Mouse (Mus musculus) heart, embryonic 12.5 days (tissue): ENCODE measurements around the gene Srd5a2. TPM values are rescaled to one million over a fixed set of nuclear protein-coding genes. Genes with fewer than 3 reads are reported as not detected.

Experiments
- ATAC-seq: fragments of 200-750 bp; cut with Nextera tagmentation; 2 replicates; pipeline ENCODE4 v1.8.0; 2017; ENCODE audit warnings: moderate TSS enrichment, moderate library complexity; ENCODE audit not compliant: insufficient number of reproducible peaks, low FRiP score
- H3K27ac ChIP-seq: fragments of 300-500 bp; sonication (generic); 2 replicates; pipeline ENCODE4 v1.5.1; 2016; ENCODE audit warnings: mild to moderate bottlenecking, moderate library complexity; ENCODE audit not compliant: poor library complexity, severe bottlenecking
- H3K27me3 ChIP-seq: fragments of 300-500 bp; sonication (generic); replicated peaks from 2 replicates; pipeline ENCODE4 v1.6.1; 2016; ENCODE audit warnings: mild to moderate bottlenecking, moderate library complexity
- H3K36me3 ChIP-seq: fragments of 300-500 bp; sonication (generic); 2 replicates; pipeline ENCODE4 v1.6.1; 2016; ENCODE audit warnings: mild to moderate bottlenecking, moderate library complexity
- H3K4me1 ChIP-seq: fragments of 300-500 bp; sonication (generic); replicated peaks from 2 replicates; pipeline ENCODE4 v1.6.1; 2016; ENCODE audit warnings: mild to moderate bottlenecking
- H3K4me2 ChIP-seq: fragments of 300-500 bp; sonication (generic); 2 replicates; pipeline ENCODE4 v1.6.1; 2016; ENCODE audit warnings: mild to moderate bottlenecking, moderate library complexity
- H3K4me3 ChIP-seq: fragments of 300-500 bp; sonication (generic); 2 replicates; pipeline ENCODE4 v1.5.1; 2016; ENCODE audit warnings: mild to moderate bottlenecking
- H3K9ac ChIP-seq: fragments of 300-500 bp; sonication (generic); 2 replicates; pipeline ENCODE4 v1.6.1; 2016; ENCODE audit warnings: mild to moderate bottlenecking, moderate library complexity
- H3K9me3 ChIP-seq: fragments of 300-500 bp; sonication (generic); replicated peaks from 2 replicates; pipeline ENCODE4 v1.6.1; 2016; ENCODE audit warnings: mild to moderate bottlenecking, moderate library complexity
- WGBS: fragments of 180-500 bp; shearing (Covaris S2); methylation state at CpG from one replicate; pipeline ENCODE4 v1.1.7; 2016; 5-methylcytosine and 5-hydroxymethylcytosine counted together
- polyA plus RNA-seq: library from polyadenylated mRNA; unstranded; fragments of >200 nt; fragmentation: Nextera tagmentation; extraction: Ambion mirVana; gene quantifications from 2 replicates; pipeline ENCODE4 v1.2.1, GENCODE M21; 2016

Srd5a2 gene
- polyA plus RNA-seq, 1 experiment from 2014 or later, result not detected

DNA sequence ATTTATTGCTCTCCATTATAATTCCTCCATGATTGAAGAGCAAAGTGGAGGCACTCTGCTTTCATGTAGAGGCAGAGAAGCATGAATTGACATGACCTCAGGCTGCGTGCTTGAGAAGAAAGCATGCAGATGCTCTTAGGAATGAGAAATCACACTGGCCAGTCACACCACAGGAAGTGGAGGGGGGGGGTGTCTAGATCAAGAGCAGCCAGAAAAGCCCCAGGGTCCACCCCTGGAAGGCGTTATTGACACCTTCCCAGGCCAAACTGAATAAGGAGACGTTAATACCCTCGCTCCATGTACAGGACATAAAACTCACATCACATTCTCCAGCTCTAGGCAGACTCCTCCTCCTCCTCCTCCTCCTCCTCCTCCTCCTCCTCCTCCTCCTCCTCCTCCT is 63.2 kb downstream of the Srd5a2 start:
- WGBS, result 19% methylated on average over 4 of the region's 4 CpGs
- Histone ChIP-seq H3K36me3 (no peaks in the 10 kb centered on the region), H3K4me1 (0 out of 2 replicates have a peak, but pooled peaks cover 4% of the 10 kb centered on the region), H3K4me3 (no peak overlapping the region), H3K27me3 (no peaks in the 10 kb centered on the region), H3K27ac (no peak overlapping the region), H3K9me3 (no peaks in the 10 kb centered on the region), H3K9ac (no peak overlapping the region), H3K4me2 (no peak overlapping the region)
- no peak for ATAC-seq

DNA sequence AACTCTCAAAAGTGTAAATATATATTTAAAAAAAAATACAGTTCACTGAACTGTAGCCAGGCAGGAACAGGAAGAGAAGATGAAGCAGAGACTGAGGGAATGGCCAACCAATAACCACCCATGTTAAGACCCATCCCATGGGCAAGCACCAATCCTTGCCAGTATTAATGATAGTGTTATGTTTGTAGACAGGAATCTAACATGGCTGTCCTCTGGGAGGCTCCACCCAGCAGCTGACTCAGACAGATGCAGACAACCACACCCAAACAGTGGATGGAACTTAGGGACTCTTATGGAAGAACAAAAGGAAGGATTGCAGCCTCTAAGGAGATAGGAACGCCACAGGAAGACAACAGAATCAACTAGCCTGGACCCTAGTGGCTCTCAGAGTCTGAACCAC is 64.8 kb downstream of the Srd5a2 start:
- WGBS, result 57% methylated on average over 1 of the region's 1 CpGs

DNA sequence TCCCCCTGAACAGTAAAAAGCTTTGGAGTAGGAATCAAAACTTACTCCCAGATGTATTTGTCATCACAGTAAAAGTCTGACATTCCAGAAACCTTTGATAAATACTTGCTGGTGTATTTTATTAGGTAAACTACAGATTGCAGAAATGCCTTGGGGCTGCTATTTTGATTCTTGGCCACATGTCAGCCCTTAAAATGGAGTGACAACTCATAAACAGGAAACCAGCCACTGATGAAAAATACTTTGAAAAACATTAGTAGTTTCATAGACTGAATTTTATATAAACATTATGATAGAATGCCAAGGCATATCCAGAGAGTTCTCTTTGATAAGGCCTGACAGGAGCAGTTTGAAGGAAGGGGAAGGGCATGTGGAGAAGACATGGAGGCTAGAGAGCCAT is 71.7 kb downstream of the Srd5a2 start:
- H3K27me3 ChIP-seq, result no peaks in the 10 kb centered on the region

More for the DNA sequence above, 64.8 kb downstream of the Srd5a2 start:
- Histone ChIP-seq H3K9ac (no peak overlapping the region), H3K27me3 (no peaks in the 10 kb centered on the region), H3K9me3 (no peaks in the 10 kb centered on the region), H3K4me1 (0 out of 2 replicates have a peak, but pooled peaks cover 4% of the 10 kb centered on the region), H3K27ac (no peak overlapping the region), H3K4me2 (no peak overlapping the region), H3K36me3 (no peaks in the 10 kb centered on the region), H3K4me3 (no peak overlapping the region)
- ATAC-seq, result no peak

DNA sequence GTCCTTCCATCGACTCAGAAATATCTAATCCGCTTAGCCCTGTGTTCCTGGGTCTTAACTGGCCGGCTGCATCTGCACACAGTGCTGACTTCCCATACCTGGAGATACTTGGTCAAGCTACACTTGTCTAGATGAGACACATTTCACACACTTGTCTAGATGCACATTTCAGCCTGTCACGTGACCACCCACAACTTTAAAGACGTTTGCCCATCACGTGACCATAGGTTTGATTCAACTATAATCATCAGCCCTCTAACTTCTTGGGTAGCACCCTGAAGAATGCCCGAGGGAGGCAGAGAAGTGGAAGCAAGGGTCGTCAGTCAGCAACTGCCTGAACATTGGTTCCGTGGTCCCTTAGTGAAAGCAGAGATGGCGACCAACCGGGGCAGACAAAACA is 75.1 kb downstream of the Srd5a2 start:
- Histone ChIP-seq H3K4me2 (no peak overlapping the region), H3K9me3 (no peaks in the 10 kb centered on the region), H3K4me3 (no peak overlapping the region), H3K27me3 (no peaks in the 10 kb centered on the region), H3K9ac (no peak overlapping the region), H3K4me1 (peaks cover 9% of the 10 kb centered on the region), H3K36me3 (no peaks in the 10 kb centered on the region), H3K27ac (no peak overlapping the region)
- no peak for ATAC-seq
- WGBS, result 82% methylated on average over 11 of the region's 11 CpGs

More for the DNA sequence above, 71.7 kb downstream of the Srd5a2 start:
- no peaks in the 10 kb centered on the region for H3K36me3 ChIP-seq
- H3K4me3 ChIP-seq, result no peak overlapping the region
- H3K27ac ChIP-seq, result no peak overlapping the region
- no peak overlapping the region for H3K4me2 ChIP-seq
- ATAC-seq, result no peak
- no peaks in the 10 kb centered on the region for H3K4me1 ChIP-seq
- H3K9me3 ChIP-seq, result no peaks in the 10 kb centered on the region
- no peak overlapping the region for H3K9ac ChIP-seq

DNA sequence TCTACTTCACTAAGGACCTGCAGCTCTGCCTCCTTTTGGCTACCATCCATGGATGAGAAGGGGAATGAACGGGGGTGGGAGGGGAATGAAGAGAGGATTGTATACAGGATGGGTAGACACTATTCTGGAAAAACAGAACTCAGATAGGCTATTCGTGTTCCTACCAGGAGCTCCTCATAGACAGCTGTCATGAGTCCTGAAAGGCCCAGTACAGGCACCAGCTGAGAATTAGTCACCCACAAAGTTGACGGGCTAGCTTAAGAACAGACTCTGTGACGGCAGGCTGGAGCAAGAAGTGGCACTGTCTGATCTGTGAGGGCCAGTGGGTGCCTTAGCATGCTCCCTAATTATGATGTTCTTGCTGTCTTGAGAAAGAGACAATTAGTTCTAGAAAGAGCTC is 76.4 kb downstream of the Srd5a2 start:
- Histone ChIP-seq H3K27me3 (no peaks in the 10 kb centered on the region), H3K9me3 (no peaks in the 10 kb centered on the region), H3K4me2 (no peak overlapping the region), H3K36me3 (no peaks in the 10 kb centered on the region), H3K9ac (no peak overlapping the region), H3K4me3 (no peak overlapping the region), H3K27ac (no peak overlapping the region), H3K4me1 (peaks cover 9% of the 10 kb centered on the region)
- WGBS, result 75% methylated on average over 4 of the region's 4 CpGs
- no peak for ATAC-seq

DNA sequence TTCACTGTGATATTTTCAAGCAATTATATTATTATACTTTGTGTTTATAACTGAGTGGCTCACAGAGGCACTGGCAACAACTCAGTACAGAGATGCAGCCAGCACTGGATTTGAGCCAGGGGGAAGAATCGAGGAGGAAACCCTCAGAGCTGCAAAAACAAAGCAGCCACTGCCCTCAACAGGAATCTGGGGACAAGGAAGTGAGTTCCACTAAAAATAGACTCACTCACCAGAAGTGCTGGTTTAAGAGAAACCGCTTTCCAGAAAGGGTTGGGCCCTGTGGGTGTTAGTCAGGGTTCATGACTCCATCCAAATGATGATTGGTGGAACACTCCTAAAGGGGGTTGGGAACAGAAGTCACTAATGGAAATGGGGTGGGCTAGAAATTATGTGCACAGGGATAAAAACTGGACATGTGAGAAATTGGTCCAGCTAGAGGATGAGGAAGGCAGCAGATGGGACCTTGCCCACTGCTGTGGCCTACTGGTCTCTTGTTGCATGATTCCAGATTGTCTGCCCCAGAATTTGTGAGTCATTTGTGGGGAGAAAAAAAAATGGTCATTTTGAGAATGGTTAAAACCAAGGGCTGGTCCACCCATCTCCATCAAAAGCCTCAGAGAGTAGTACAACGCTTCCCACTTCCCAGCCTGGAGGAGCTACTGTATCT is 77.2 kb downstream of the Srd5a2 start:
- 40% methylated on average over 3 of the region's 3 CpGs for WGBS
- Histone ChIP-seq H3K36me3 (no peaks in the 10 kb centered on the region), H3K9me3 (no peaks in the 10 kb centered on the region), H3K9ac (no peak overlapping the region), H3K27me3 (no peaks in the 10 kb centered on the region), H3K4me3 (no peak overlapping the region), H3K4me1 (peaks cover 9% of the 10 kb centered on the region), H3K4me2 (no peak overlapping the region), H3K27ac (no peak overlapping the region)
- 0 out of 2 replicates have a peak, but pooled peaks have one; percentile 25 for ATAC-seq

Other genes starting within 250 kb of the Srd5a2 start
- 2.6 and 4.5 TPM in 2 replicates for gene Ehd3, start 243.8 kb downstream of the Srd5a2 start, polyA plus RNA-seq
- 0.17 and 0.23 TPM in 2 replicates for gene Xdh, start 97.7 kb downstream of the Srd5a2 start, polyA plus RNA-seq
- 66.1 and 66.9 TPM in 2 replicates for gene Memo1, start 247.6 kb upstream of the Srd5a2 start, polyA plus RNA-seq